Mouse (Mus musculus) heart, adult 2 months (tissue): Measurements from ENCODE around the gene Sgce. TPM values are rescaled to one million over a fixed set of nuclear protein-coding genes. Genes with fewer than 3 reads are reported as not detected.

ENCODE experiments used
- DNase-seq, 2 experiments: peaks; one replicate each; pipeline ENCODE4 v3.0.0; 2021
- H3K27ac ChIP-seq: fragments of 200-600 bp; 2 replicates; pipeline ENCODE4 v1.8.1; 2022
- H3K27me3 ChIP-seq: fragments of 200-500 bp; 2 replicates; pipeline ENCODE4 v1.6.1; 2012; ENCODE audit warnings: mild to moderate bottlenecking, low read length, inconsistent platforms, mixed read lengths; ENCODE audit not compliant: control insufficient read depth, insufficient read depth
- H3K36me3 ChIP-seq: fragments of 200-500 bp; 2 replicates; pipeline ENCODE4 v1.6.1; 2012; ENCODE audit warnings: low read length, inconsistent platforms; ENCODE audit not compliant: control insufficient read depth, insufficient read depth
- H3K4me1 ChIP-seq: fragments of 200-500 bp; 2 replicates; pipeline ENCODE4 v1.6.1; 2011; ENCODE audit warnings: low read length; ENCODE audit not compliant: control insufficient read depth, insufficient read depth
- H3K4me3 ChIP-seq: fragments of 200-600 bp; 2 replicates; pipeline ENCODE4 v1.8.1; 2022
- H3K79me2 ChIP-seq: fragments of 200-500 bp; replicated peaks from 2 replicates; pipeline ENCODE4 v1.6.1; 2012; ENCODE audit warnings: mild to moderate bottlenecking, inconsistent platforms, low read length, moderate library complexity, mixed read lengths; ENCODE audit not compliant: control insufficient read depth, insufficient read depth
- H3K9ac ChIP-seq: fragments of 200-500 bp; 2 replicates; pipeline ENCODE4 v1.6.1; 2012; ENCODE audit warnings: low read depth, mild to moderate bottlenecking, control low read depth, inconsistent platforms, low read length, mixed read lengths
- CTCF ChIP-seq: fragments of 200-600 bp; IDR thresholded peaks from 2 replicates; pipeline ENCODE4 v1.8.1; 2022; ENCODE audit warnings: antibody characterized with exemption, mild to moderate bottlenecking, moderate library complexity
- EP300 ChIP-seq: fragments of 200-500 bp; IDR thresholded peaks from 2 replicates; pipeline ENCODE4 v1.6.1; 2011; ENCODE audit warnings: low read depth, low read length, control low read depth; ENCODE audit not compliant: insufficient read depth
- POLR2A ChIP-seq: fragments of 200-500 bp; IDR thresholded peaks from 2 replicates; pipeline ENCODE4 v1.6.1; 2011; ENCODE audit warnings: mild to moderate bottlenecking, low read depth, low read length, control low read depth; ENCODE audit not compliant: insufficient read depth
- WGBS: fragments of 180-500 bp; shearing (Covaris S2); methylation state at CpG from one replicate; pipeline ENCODE4 v1.1.7; 2018; 5-methylcytosine and 5-hydroxymethylcytosine counted together
- intact Hi-C: fragments of 180-260 bp; cut with DNase I; formaldehyde crosslinking; loops from one replicate; pipeline ENCODE4 v1.15.1; 2025
- polyA plus RNA-seq: library from polyadenylated mRNA; depleted of rRNA; stranded (reverse); fragments of >200 nt; gene quantifications from 2 replicates; pipeline ENCODE4 v1.2.3, GENCODE M21; 2012
- total RNA-seq, 2 experiments: library from RNA; stranded (reverse); gene quantifications; 2 replicates each; pipeline ENCODE4 v1.2.3; 2021

The Sgce gene
- total and polyA plus RNA-seq, 3 experiments: 12.5 to 19.5 (median 19.4) TPM

GRCm38 (mm10) chr6:4740511-4740910, 6.5 kb downstream of the Sgce start:
- H3K4me3 ChIP-seq: no peak overlapping the region
- H3K9ac ChIP-seq: no peak overlapping the region
- H3K27me3 ChIP-seq: no peaks in the 10 kb centered on the region
- 23% methylated on average over 6 of the region's 6 CpGs for WGBS
- no peak overlapping the region for H3K27ac ChIP-seq
- H3K79me2 ChIP-seq: no peaks in the 10 kb centered on the region
- H3K36me3 ChIP-seq: no peaks in the 10 kb centered on the region
- H3K4me1 ChIP-seq: peaks cover 1% of the 10 kb centered on the region
- peak; percentile 40 to 63 for DNase-seq
- TF ChIP-seq POLR2A (no peak), EP300 (no peak), CTCF (peak; percentile 38)
- intact Hi-C loops: loop anchor here (5.0 kb wide), 1 partner anchor 642 kb away; the partner anchor contains the start of gene Asb4

GRCm38 (mm10) chr6:4739522-4740355, 7.3 kb downstream of the Sgce start:
- Histone ChIP-seq H3K9ac (no peak overlapping the region), H3K27ac (no peak overlapping the region), H3K36me3 (no peaks in the 10 kb centered on the region), H3K79me2 (no peaks in the 10 kb centered on the region), H3K4me1 (peaks cover 1% of the 10 kb centered on the region), H3K27me3 (no peaks in the 10 kb centered on the region), H3K4me3 (no peak overlapping the region)
- intact Hi-C loops: loop anchor here (5.0 kb wide), 1 partner anchor 643 kb away; the partner anchor contains the start of gene Asb4
- no peak for TF ChIP-seq CTCF
- no peak for TF ChIP-seq EP300
- TF ChIP-seq POLR2A: no peak
- no peak for DNase-seq
- 49% methylated on average over 13 of the region's 13 CpGs for WGBS

- H3K79me2 ChIP-seq: no peaks in the 10 kb centered on the region
- DNase-seq: no peak
- H3K4me3 ChIP-seq: no peak overlapping the region
- no peak overlapping the region for H3K9ac ChIP-seq
- no peak for TF ChIP-seq CTCF
- no peak for TF ChIP-seq POLR2A
- TF ChIP-seq EP300: no peak
- no peaks in the 10 kb centered on the region for H3K36me3 ChIP-seq
- no peaks in the 10 kb centered on the region for H3K27me3 ChIP-seq
- H3K27ac ChIP-seq: no peak overlapping the region
- intact Hi-C loops: no loop called here
- WGBS: 64% methylated on average over 2 of the region's 2 CpGs
- H3K4me1 ChIP-seq: peaks cover 1% of the 10 kb centered on the region
Observed at GRCm38 (mm10) chr6:4738717-4739116, 8.3 kb downstream of the Sgce start.

- intact Hi-C loops: no loop called here
- TF ChIP-seq POLR2A: no peak
- no peak for TF ChIP-seq EP300
- TF ChIP-seq CTCF: no peak
- no peaks in the 10 kb centered on the region for H3K36me3 ChIP-seq
- no peaks in the 10 kb centered on the region for H3K79me2 ChIP-seq
- no peak overlapping the region for H3K4me3 ChIP-seq
- peaks cover 1% of the 10 kb centered on the region for H3K4me1 ChIP-seq
- H3K27ac ChIP-seq: no peak overlapping the region
- no peaks in the 10 kb centered on the region for H3K27me3 ChIP-seq
- no peak overlapping the region for H3K9ac ChIP-seq
- no peak for DNase-seq
- 67% methylated on average over 11 of the region's 11 CpGs for WGBS
Observed at GRCm38 (mm10) chr6:4738034-4738629, 8.9 kb downstream of the Sgce start.

- no peaks in the 10 kb centered on the region for H3K27me3 ChIP-seq
- DNase-seq: no peak
- H3K4me1 ChIP-seq: peaks cover 1% of the 10 kb centered on the region
- H3K27ac ChIP-seq: no peak overlapping the region
- H3K4me3 ChIP-seq: no peak overlapping the region
- H3K36me3 ChIP-seq: no peaks in the 10 kb centered on the region
- WGBS: 79% methylated on average over 9 of the region's 9 CpGs
- H3K79me2 ChIP-seq: no peaks in the 10 kb centered on the region
- TF ChIP-seq CTCF (no peak), EP300 (no peak), POLR2A (no peak)
- intact Hi-C loops: no loop called here
- no peak overlapping the region for H3K9ac ChIP-seq
Observed at GRCm38 (mm10) chr6:4736372-4736771, 10.6 kb downstream of the Sgce start.

- Histone ChIP-seq H3K36me3 (no peaks in the 10 kb centered on the region), H3K27ac (no peak overlapping the region), H3K79me2 (no peaks in the 10 kb centered on the region), H3K27me3 (no peaks in the 10 kb centered on the region), H3K4me1 (no peaks in the 10 kb centered on the region), H3K9ac (no peak overlapping the region), H3K4me3 (no peak overlapping the region)
- intact Hi-C loops: no loop called here
- WGBS: 60% methylated on average over 8 of the region's 8 CpGs
- no peak for DNase-seq
- TF ChIP-seq CTCF (no peak), EP300 (no peak), POLR2A (no peak)
Observed at GRCm38 (mm10) chr6:4733208-4733607, 13.8 kb downstream of the Sgce start.
